Mouse (Mus musculus): ENCODE data around the gene Gm49355.

DNA sequence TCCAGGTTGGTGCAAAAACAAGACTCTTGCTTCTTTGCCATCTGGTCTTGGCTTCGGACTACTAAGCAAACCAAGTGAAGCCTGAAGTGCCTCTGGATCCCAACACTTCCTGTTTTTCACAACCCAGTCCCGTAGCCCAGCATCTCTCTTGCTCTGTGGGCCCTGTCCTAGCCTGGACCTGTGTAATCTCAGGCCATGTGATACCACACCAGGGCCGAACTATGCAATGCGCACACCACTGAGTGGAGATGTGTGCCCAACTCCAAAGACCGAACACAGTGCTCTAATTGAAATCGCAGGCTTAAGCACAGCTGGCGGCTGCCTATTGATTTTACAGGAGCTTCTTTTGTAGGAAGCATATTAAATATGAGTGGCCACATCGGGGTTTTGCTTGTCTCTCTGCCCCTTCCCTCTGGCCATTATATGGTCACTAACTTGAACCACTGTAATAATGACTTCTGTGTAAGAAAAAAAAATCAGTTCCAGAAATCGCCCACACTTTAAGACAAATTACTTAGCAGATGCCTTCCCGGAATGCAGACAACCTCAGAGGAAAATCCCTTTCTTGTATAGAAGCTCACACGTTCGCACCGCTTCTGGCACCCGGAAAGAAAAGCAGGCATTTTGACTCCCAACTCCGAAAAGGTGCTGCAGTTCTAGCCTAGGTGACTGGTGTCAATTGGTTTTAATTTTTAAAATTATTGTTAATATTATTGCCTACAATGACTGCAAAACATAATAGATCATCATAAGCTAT lies 65.7 kb downstream of the Gm49355 start:
- TF ChIP-seq CTCF (IDR thresholded peaks at IDR 0.05; ENCODE audit: control insufficient read depth, insufficient read depth, insufficient read length) (no peak), MYOG (IDR thresholded peaks at IDR 0.05; ENCODE audit: control insufficient read depth, extremely low read depth, insufficient read length) (no peak), USF1 (IDR thresholded peaks at IDR 0.05; ENCODE audit: low read depth) (no peak), MAX (IDR thresholded peaks at IDR 0.05) (no peak)

Data from C2C12 (cell line).